Mouse (Mus musculus) thymus, adult 2 months (tissue): Measurements from ENCODE around the gene Eno2.

Source experiments
- CTCF ChIP-seq: fragments of 200-500 bp; IDR thresholded peaks from 2 replicates; pipeline ENCODE4 v1.5.1; 2012; ENCODE audit warnings: mild to moderate bottlenecking, control low read depth, low read length, moderate library complexity, borderline replicate concordance; ENCODE audit not compliant: control insufficient read depth, poor library complexity, insufficient read depth; ENCODE audit errors: extremely low read depth
- POLR2A ChIP-seq: fragments of 200-500 bp; IDR thresholded peaks from 2 replicates; pipeline ENCODE4 v1.6.1; 2012; ENCODE audit warnings: mild to moderate bottlenecking, low read length, control low read depth, moderate library complexity; ENCODE audit not compliant: control insufficient read depth, poor library complexity, insufficient read depth; ENCODE audit errors: extremely low read depth

DNA sequence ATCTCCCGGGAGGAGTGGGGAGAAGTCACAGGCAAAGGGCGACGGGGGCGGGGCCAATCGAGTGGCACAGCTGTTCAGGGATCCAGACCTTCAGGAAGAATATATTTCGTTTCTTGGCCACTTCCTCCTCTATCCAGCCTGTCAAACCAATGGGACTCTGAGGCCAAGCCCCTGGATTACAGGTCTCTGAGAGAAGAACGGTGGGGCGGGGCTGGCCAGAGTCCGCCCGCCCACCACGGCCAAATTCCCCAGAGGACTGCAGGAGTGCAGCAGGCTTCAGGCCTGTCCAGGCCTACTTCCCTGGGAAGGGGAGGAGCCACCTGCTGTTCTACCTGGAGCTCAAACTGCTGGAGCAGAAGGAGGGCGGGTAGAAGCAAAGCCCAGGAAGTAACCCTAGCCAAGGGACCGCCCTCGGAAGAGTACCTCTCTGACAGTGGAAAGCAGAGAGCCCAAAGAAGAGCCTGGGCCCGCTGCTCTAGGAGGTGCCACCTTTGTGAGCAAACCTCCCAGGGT, 30.9 kb downstream of the Eno2 start, which contains the start of gene Ptpn6:
- TF ChIP-seq POLR2A (no peak), CTCF (no peak)
